Mouse (Mus musculus): ENCODE data around the gene Tmem52b. TPM values are rescaled to one million over a fixed set of nuclear protein-coding genes. Genes with fewer than 3 reads are reported as not detected.
A peak's percentile ranks its signal among the peaks of the same experiment; 100 is the strongest.

The Tmem52b gene
- polyA plus RNA-seq, 1 experiment, result not detected

DNA sequence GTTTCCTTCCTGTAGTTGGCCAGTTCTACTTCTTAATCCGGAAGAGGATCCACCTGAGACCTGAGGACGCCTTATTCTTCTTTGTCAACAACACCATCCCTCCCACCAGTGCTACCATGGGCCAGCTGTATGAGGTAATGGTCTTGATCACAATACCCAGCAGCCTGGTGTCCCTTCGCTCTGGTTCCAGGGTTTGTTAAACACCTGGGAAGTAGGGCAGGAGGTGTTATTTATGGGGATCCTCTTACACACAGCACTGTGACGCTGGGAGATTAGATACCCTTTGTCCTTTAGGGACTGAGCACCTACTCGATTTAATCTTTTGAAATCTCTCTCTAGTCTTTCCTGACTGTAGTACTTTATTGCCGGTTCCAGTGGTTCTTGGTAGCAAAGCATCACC lies 26.2 kb downstream of the Tmem52b start:
- H3K4me1 ChIP-seq (ENCODE audit: control insufficient read depth, insufficient read depth, low read length), result peaks cover 17% of the 10 kb centered on the region
- 80% methylated on average over 6 of the region's 6 CpGs for WGBS
- no peak for TF ChIP-seq CTCF (IDR thresholded peaks at IDR 0.05; ENCODE audit: insufficient read depth, low read depth, low read length)
- TF ChIP-seq POLR2A (IDR thresholded peaks at IDR 0.05; ENCODE audit: insufficient read depth, low read depth, low read length), result no peak
- H3K27ac ChIP-seq (ENCODE audit: insufficient read depth, low read depth, low read length), result no peak overlapping the region
- no peak overlapping the region for H3K4me3 ChIP-seq (ENCODE audit: insufficient read depth, low read depth, low read length)

- Histone ChIP-seq H3K27ac (ENCODE audit: insufficient read depth, low read depth, low read length) (no peak overlapping the region), H3K4me1 (ENCODE audit: control insufficient read depth, insufficient read depth, low read length) (peaks cover 15% of the 10 kb centered on the region), H3K4me3 (ENCODE audit: insufficient read depth, low read depth, low read length) (no peak overlapping the region)
- TF ChIP-seq CTCF (IDR thresholded peaks at IDR 0.05; ENCODE audit: insufficient read depth, low read depth, low read length), result no peak
- TF ChIP-seq POLR2A (IDR thresholded peaks at IDR 0.05; ENCODE audit: insufficient read depth, low read depth, low read length), result no peak
- 67% methylated on average over 9 of the region's 9 CpGs for WGBS
Observed at GRCm38 (mm10) chr6:129541931-129542330, 29.6 kb downstream of the Tmem52b start.

GRCm38 (mm10) chr6:129542540-129542939 lies 30.2 kb downstream of the Tmem52b start:
- 63% methylated on average over 3 of the region's 3 CpGs for WGBS
- TF ChIP-seq CTCF (IDR thresholded peaks at IDR 0.05; ENCODE audit: insufficient read depth, low read depth, low read length) (no peak), POLR2A (IDR thresholded peaks at IDR 0.05; ENCODE audit: insufficient read depth, low read depth, low read length) (no peak)
- Histone ChIP-seq H3K27ac (ENCODE audit: insufficient read depth, low read depth, low read length) (peak overlapping the region; percentile 48; the same call in 1 of the 2 replicates), H3K4me3 (ENCODE audit: insufficient read depth, low read depth, low read length) (no peak overlapping the region), H3K4me1 (ENCODE audit: control insufficient read depth, insufficient read depth, low read length) (peaks cover 14% of the 10 kb centered on the region)

GRCm38 (mm10) chr6:129543709-129544606 lies 31.6 kb downstream of the Tmem52b start:
- peaks cover 14% of the 10 kb centered on the region for H3K4me1 ChIP-seq (ENCODE audit: control insufficient read depth, insufficient read depth, low read length)
- no peak overlapping the region for H3K4me3 ChIP-seq (ENCODE audit: insufficient read depth, low read depth, low read length)
- TF ChIP-seq POLR2A (IDR thresholded peaks at IDR 0.05; ENCODE audit: insufficient read depth, low read depth, low read length), result no peak
- no peak for TF ChIP-seq CTCF (IDR thresholded peaks at IDR 0.05; ENCODE audit: insufficient read depth, low read depth, low read length)
- WGBS, result 31% methylated on average over 6 of the region's 6 CpGs
- peak overlapping the region; percentile 41 for H3K27ac ChIP-seq (ENCODE audit: insufficient read depth, low read depth, low read length)

DNA sequence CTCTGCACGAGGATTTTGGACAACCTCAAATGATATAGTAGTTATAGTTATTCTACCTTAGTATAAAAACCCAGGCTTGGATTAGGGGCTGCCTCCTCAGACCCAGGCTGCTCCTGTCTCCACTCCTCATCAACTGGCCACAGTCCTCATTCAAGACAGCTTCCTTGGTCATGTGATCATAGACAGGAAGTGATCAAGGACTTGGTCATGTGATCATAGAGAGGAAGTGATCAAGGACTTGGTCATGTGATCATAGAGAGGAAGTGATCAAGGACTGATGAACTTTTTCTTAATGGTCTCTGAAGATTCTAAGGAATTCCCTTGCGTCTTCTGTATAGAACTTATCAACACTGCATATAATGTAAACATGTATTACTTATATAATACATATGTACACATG lies 34.9 kb downstream of the Tmem52b start:
- no peak for TF ChIP-seq POLR2A (IDR thresholded peaks at IDR 0.05; ENCODE audit: insufficient read depth, low read depth, low read length)
- no peak for TF ChIP-seq CTCF (IDR thresholded peaks at IDR 0.05; ENCODE audit: insufficient read depth, low read depth, low read length)
- Histone ChIP-seq H3K27ac (ENCODE audit: insufficient read depth, low read depth, low read length) (no peak overlapping the region), H3K4me1 (ENCODE audit: control insufficient read depth, insufficient read depth, low read length) (no peaks in the 10 kb centered on the region), H3K4me3 (ENCODE audit: insufficient read depth, low read depth, low read length) (no peak overlapping the region)
- WGBS, result 89% methylated on average over 2 of the region's 2 CpGs

- Histone ChIP-seq H3K27ac (ENCODE audit: insufficient read depth, low read depth, low read length) (no peak overlapping the region), H3K4me1 (ENCODE audit: control insufficient read depth, insufficient read depth, low read length) (no peaks in the 10 kb centered on the region), H3K4me3 (ENCODE audit: insufficient read depth, low read depth, low read length) (no peak overlapping the region)
- 77% methylated on average over 3 of the region's 3 CpGs for whole genome bisulfite sequencing
- no peak for TF ChIP-seq POLR2A (IDR thresholded peaks at IDR 0.05; ENCODE audit: insufficient read depth, low read depth, low read length)
- no peak for TF ChIP-seq CTCF (IDR thresholded peaks at IDR 0.05; ENCODE audit: insufficient read depth, low read depth, low read length)
Observed at GRCm38 (mm10) chr6:129548009-129548408, 35.7 kb downstream of the Tmem52b start.

DNA sequence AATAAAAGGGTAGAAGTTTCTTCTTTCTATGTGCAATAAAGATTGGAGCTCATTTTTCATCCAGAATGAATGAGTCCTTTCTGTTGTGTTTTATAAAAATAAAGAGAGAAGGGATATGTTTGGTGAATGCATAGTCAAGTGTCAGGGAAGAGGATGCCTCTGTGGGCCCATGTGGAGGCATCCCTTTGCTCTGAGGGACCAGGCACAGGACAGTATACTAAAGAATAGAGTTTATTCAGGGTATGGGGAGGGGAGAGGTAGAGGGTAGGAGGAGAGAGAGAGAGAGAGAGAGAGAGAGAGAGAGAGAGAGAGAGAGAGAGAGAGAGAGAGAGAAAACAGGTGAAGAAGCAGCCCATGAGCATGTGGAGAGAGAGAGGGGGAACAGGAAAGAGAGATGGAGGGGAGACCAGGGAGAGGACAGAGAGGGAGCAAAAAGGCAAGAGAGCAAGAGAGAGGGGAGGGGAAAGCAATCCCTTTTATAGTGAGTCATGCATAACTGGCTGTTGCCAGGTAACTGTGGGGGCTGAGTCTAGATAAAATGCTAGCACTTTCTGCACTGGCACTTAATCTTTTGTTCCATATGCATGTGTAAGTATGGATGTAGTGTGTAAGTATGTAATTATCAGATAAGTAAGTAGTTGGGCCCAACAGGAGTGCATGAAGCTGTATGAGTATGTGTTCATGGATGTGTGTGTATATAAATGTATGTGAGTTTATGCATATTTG lies 45.1 kb downstream of the Tmem52b start:
- TF ChIP-seq CTCF (IDR thresholded peaks at IDR 0.05; ENCODE audit: insufficient read depth, low read depth, low read length) (no peak), POLR2A (IDR thresholded peaks at IDR 0.05; ENCODE audit: insufficient read depth, low read depth, low read length) (no peak)
- H3K4me1 ChIP-seq (ENCODE audit: control insufficient read depth, insufficient read depth, low read length), result no peaks in the 10 kb centered on the region

GRCm38 (mm10) chr6:129558946-129559640 lies 46.7 kb downstream of the Tmem52b start:
- Histone ChIP-seq H3K4me1 (ENCODE audit: control insufficient read depth, insufficient read depth, low read length) (no peaks in the 10 kb centered on the region), H3K4me3 (ENCODE audit: insufficient read depth, low read depth, low read length) (no peak overlapping the region), H3K27ac (ENCODE audit: insufficient read depth, low read depth, low read length) (no peak overlapping the region)
- 11% methylated on average over 12 of the region's 12 CpGs for WGBS
- peak; percentile 55; the same call in 1 of the 2 replicates for TF ChIP-seq CTCF (IDR thresholded peaks at IDR 0.05; ENCODE audit: insufficient read depth, low read depth, low read length)
- no peak for TF ChIP-seq POLR2A (IDR thresholded peaks at IDR 0.05; ENCODE audit: insufficient read depth, low read depth, low read length)

More for the DNA sequence above, 45.1 kb downstream of the Tmem52b start:
- Histone ChIP-seq H3K4me3 (ENCODE audit: insufficient read depth, low read depth, low read length) (no peak overlapping the region), H3K27ac (ENCODE audit: insufficient read depth, low read depth, low read length) (no peak overlapping the region)
